Mouse (Mus musculus) activated CD4-positive, CD25-positive, alpha-beta regulatory T cell, adult 4 months (primary cell): ENCODE measurements around the gene Ppa2. TPM values are rescaled to one million over a fixed set of nuclear protein-coding genes. Genes with fewer than 3 reads are reported as not detected.

ENCODE experiments used
- ATAC-seq: one replicate; pipeline ENCODE4 v1.8.0; 2017
- polyA plus RNA-seq, 2 experiments: library from polyadenylated mRNA; unstranded; fragments of 100-300 nt; shearing (Covaris generic); gene quantifications; one replicate each; pipeline ENCODE4 v1.2.1; 2017

Ppa2 gene
- polyA plus RNA-seq, 2 experiments from 2014 or later = 22.9 to 24.4 TPM

GRCm38 (mm10) chr3:133332280-133332679 is 22.4 kb downstream of the Ppa2 start:
- peak; percentile 92 for ATAC-seq

GRCm38 (mm10) chr3:133333267-133334170 is 23.6 kb downstream of the Ppa2 start:
- no peak for ATAC-seq

GRCm38 (mm10) chr3:133334691-133335090 is 24.8 kb downstream of the Ppa2 start:
- ATAC-seq = no peak

GRCm38 (mm10) chr3:133335166-133335565 is 25.3 kb downstream of the Ppa2 start:
- ATAC-seq = no peak

- ATAC-seq = no peak
These were observed 26.5 kb downstream of the Ppa2 start for GRCm38 (mm10) chr3:133336400-133336799.

GRCm38 (mm10) chr3:133338851-133339356 is 29.0 kb downstream of the Ppa2 start:
- ATAC-seq = no peak

- no peak for ATAC-seq
These were observed 29.5 kb downstream of the Ppa2 start for GRCm38 (mm10) chr3:133339411-133339823.

GRCm38 (mm10) chr3:133341106-133341505 is 31.2 kb downstream of the Ppa2 start:
- ATAC-seq = no peak

- no peak for ATAC-seq
These were observed 37.6 kb downstream of the Ppa2 start for GRCm38 (mm10) chr3:133347535-133347934.

GRCm38 (mm10) chr3:133348847-133349246 is 38.9 kb downstream of the Ppa2 start:
- no peak for ATAC-seq

GRCm38 (mm10) chr3:133357426-133357974 is 47.6 kb downstream of the Ppa2 start:
- no peak for ATAC-seq

- ATAC-seq = no peak
These were observed 48.1 kb downstream of the Ppa2 start for GRCm38 (mm10) chr3:133357977-133358376.

GRCm38 (mm10) chr3:133361406-133361805 is 51.5 kb downstream of the Ppa2 start:
- ATAC-seq = no peak

- no peak for ATAC-seq
These were observed 54.2 kb downstream of the Ppa2 start for GRCm38 (mm10) chr3:133364138-133364537.

- ATAC-seq = no peak
These were observed 56.2 kb downstream of the Ppa2 start for GRCm38 (mm10) chr3:133366096-133366495.

- ATAC-seq = no peak
These were observed 68.3 kb downstream of the Ppa2 start for GRCm38 (mm10) chr3:133378174-133378573.

GRCm38 (mm10) chr3:133379997-133380396 is 70.1 kb downstream of the Ppa2 start:
- no peak for ATAC-seq

GRCm38 (mm10) chr3:133381519-133381918 is 71.6 kb downstream of the Ppa2 start:
- ATAC-seq = no peak

- ATAC-seq = no peak
These were observed 72.2 kb downstream of the Ppa2 start for GRCm38 (mm10) chr3:133382147-133382546.

GRCm38 (mm10) chr3:133384164-133384708 is 74.3 kb downstream of the Ppa2 start:
- ATAC-seq = no peak

- no peak for ATAC-seq
These were observed 77.4 kb downstream of the Ppa2 start for GRCm38 (mm10) chr3:133387283-133387682.

GRCm38 (mm10) chr3:133389803-133390387 is 80.0 kb downstream of the Ppa2 start:
- ATAC-seq = no peak

- ATAC-seq = peak; percentile 86
These were observed 84.6 kb downstream of the Ppa2 start for GRCm38 (mm10) chr3:133394531-133394930.
